Mouse (Mus musculus): ENCODE data around the gene Macf1.

The Macf1 gene

GRCm38 (mm10) chr4:123591026-123591635, 93.0 kb downstream of the Macf1 start:
- DNase-seq: no peak

- peak; percentile 43 to 51 for DNase-seq
Observed at GRCm38 (mm10) chr4:123589496-123589895, 94.7 kb downstream of the Macf1 start.

- peak; percentile 60 to 63 for DNase-seq
Observed at GRCm38 (mm10) chr4:123588353-123589301, 95.5 kb downstream of the Macf1 start.

GRCm38 (mm10) chr4:123587616-123588015, 96.5 kb downstream of the Macf1 start:
- peak; percentile 33 to 60 for DNase-seq

GRCm38 (mm10) chr4:123584720-123585093, 99.5 kb downstream of the Macf1 start:
- no peak for DNase-seq

GRCm38 (mm10) chr4:123584084-123584719, 100.0 kb downstream of the Macf1 start:
- DNase-seq: no peak

- DNase-seq: no peak
Observed at GRCm38 (mm10) chr4:123577469-123578088, 106.6 kb downstream of the Macf1 start.

GRCm38 (mm10) chr4:123572434-123573336, 111.5 kb downstream of the Macf1 start:
- peak in 1 of 2 experiments; percentile 22 for DNase-seq

- DNase-seq: no peak
Observed at GRCm38 (mm10) chr4:123571869-123572268, 112.3 kb downstream of the Macf1 start.

- no peak for DNase-seq
Observed at GRCm38 (mm10) chr4:123565291-123565861, 118.8 kb downstream of the Macf1 start.

GRCm38 (mm10) chr4:123564051-123564791, 119.9 kb downstream of the Macf1 start:
- DNase-seq: no peak

GRCm38 (mm10) chr4:123562177-123562815, 121.9 kb downstream of the Macf1 start:
- no peak for DNase-seq

GRCm38 (mm10) chr4:123560896-123561295, 123.3 kb downstream of the Macf1 start:
- no peak for DNase-seq

- DNase-seq: no peak
Observed at GRCm38 (mm10) chr4:123558496-123558895, 125.7 kb downstream of the Macf1 start.

GRCm38 (mm10) chr4:123555251-123555650, 128.9 kb downstream of the Macf1 start:
- no peak for DNase-seq

GRCm38 (mm10) chr4:123552689-123553088, 131.5 kb downstream of the Macf1 start:
- DNase-seq: no peak

- no peak for DNase-seq
Observed at GRCm38 (mm10) chr4:123548317-123548716, 135.8 kb downstream of the Macf1 start.

GRCm38 (mm10) chr4:123543691-123544090, 140.5 kb downstream of the Macf1 start:
- DNase-seq: no peak

- peak; percentile 69 to 77 for DNase-seq
Observed at GRCm38 (mm10) chr4:123535271-123535670, 148.9 kb downstream of the Macf1 start.

- DNase-seq: no peak
Observed at GRCm38 (mm10) chr4:123532001-123532400, 152.2 kb downstream of the Macf1 start.
